Mouse (Mus musculus) left cerebral cortex, adult 8-10 months (tissue): ENCODE results near the gene Exoc5. TPM values are rescaled to one million over a fixed set of nuclear protein-coding genes. Genes with fewer than 3 reads are reported as not detected.

Source experiments
- DNase-seq, 2 experiments: peaks; one replicate each; pipeline ENCODE4 v3.0.0; 2022; ENCODE audit warnings: low spot score in 2 of 2
- total RNA-seq, 4 experiments: library from RNA; stranded (reverse); gene quantifications; 2 replicates each; pipeline ENCODE4 v1.2.4; 2022

The Exoc5 gene
- total RNA-seq, 4 experiments from 2014 or later = 46.8 to 56.0 (median 51.0) TPM

DNA sequence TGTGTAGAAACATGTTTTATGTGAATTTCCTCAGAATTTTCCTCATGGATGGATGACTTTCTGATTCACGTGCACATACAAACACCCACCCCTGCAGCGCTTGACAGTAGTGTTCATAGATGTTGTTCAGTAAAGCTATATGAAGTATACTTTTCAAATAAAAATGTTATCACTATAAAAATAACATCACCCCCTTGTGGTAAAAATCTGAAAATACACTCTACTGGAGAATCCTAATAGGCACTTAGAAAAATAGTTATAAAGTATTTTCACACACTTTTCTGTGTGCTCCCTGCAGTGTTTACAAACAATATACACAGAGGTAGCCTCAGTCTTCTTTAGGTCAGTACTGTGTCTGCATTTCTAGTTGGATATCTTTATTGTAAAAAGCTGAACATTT, 58.5 kb downstream of the Exoc5 start:
- no peak for DNase-seq

DNA sequence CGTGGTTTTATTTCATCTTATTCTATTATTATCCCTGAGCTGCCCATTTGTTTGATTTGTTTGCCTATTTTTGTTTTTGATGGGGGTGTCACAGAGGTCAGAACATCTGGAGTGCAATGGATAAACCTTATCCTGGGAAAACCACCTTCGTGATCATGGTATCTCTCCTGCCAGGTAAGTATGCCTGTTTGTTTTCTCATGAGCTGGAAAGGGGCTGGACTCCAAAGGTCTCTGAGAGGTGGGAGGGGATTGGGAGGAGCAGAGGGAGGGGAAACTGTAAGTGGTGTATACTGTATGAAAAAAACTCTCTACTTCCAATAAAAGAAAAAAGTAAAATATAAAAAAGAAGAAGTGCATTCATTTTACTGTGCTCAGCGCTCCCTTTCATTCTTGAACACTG, 64.8 kb downstream of the Exoc5 start:
- no peak for DNase-seq

DNA sequence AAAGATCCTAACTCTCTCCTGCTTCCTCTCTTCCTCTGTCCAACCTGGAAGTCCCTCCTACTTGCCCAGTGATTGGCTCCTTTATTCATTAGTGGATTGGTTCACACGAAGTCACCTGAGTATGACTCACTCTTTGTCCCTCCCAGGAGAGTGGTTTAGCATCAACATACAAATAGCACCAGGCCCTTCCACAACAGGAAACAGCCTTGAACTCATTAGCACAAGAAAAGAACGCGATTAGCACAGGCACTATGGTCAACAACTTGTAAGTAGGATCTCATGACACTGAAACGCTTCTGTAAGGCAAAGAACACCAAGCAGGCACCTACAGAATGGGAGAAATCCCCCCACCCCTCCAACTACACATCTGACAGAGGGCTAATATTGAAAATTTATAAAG, 67.7 kb downstream of the Exoc5 start:
- DNase-seq = no peak

DNA sequence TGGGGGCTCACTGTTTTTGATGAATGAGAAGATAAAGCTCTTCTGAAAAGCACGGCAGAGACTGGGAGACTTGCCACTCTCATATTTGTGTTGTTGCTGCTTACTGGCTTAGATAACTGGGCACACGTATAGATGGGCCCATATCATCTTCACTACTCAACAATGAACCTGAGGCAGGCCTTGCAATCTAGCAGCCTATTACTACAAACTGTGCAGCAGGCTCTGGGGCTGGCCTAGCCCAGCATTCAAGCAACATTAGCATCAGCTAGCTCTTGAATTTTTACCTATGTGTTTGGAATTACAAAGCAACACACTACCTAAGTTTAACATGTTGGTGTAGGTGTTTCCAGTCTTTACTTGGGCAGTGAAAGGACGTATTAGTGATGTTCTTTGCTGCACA, 72.6 kb downstream of the Exoc5 start:
- no peak for DNase-seq

DNA sequence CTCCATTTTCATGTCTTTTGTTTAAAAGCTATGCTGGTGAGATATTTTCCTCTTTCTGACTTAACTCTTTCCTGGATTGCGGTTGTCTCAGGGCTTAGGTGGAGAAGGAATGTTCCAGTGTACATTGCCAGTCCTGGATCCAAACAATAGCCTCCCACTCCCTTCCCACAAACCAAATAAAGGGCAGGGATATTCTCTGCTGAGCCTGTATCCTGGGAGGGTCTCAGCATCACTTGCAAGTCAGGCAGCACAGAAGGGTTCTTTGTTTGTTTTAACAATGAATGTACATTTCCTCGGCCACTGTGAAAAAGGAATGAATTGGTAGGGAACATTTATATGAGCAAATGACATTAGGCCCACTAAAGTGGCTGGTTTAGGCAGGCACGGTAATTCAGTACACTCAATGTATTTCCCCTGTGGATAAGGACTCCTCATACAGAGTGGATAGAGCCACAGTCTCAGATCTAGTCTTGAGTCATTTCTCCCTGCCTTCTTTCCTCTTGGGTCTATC, 74.3 kb downstream of the Exoc5 start:
- DNase-seq = no peak

DNA sequence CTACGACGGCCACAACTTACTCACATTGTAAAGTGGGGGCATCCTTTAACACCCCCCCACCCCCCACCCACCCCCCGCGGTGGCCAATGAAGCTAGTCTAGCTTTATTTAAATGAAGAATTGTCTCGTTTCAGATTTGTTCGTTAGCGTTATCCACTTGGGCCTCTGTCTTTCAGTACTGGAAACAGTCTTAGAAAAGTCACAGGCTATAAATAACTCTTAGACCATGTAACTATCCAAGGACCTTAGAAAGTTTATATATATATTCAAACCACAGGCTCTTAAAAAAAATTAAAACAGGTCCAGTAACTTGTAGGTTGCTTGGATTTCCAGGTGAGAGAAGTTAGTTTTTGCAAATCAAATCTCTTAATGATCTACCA, 75.3 kb downstream of the Exoc5 start:
- DNase-seq = no peak

DNA sequence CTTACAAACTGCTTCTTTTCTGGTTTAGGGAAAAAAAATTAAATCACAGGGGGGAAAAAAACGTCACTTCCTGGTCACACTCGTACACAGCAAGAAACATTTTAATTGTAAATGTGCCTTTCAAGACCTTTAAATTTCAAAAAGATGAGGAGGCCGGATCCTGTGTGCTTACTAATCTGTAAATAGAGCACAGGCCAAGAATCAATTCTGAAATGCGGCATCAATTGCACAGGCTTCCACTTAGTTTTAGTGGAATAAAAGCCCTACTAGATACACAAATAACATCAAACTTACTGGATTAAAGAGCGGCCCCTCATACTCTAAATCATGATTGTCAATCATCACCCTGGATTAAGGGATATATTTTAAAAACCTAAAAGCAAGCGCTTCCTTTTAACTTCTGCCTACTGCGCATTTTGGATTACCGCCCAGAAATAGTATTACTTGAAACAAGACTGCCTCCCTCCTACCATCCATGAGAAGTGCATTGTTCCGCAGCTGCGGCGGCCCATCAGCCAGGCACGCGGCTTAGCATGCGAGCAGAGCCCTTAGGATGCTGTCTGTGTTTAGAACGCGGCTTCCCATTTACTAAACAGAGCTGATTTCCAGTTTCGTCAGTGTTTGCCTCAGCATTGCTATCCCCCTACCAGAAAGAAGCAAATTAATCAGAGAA, 75.8 kb downstream of the Exoc5 start:
- DNase-seq = peak; percentile 37 to 63

DNA sequence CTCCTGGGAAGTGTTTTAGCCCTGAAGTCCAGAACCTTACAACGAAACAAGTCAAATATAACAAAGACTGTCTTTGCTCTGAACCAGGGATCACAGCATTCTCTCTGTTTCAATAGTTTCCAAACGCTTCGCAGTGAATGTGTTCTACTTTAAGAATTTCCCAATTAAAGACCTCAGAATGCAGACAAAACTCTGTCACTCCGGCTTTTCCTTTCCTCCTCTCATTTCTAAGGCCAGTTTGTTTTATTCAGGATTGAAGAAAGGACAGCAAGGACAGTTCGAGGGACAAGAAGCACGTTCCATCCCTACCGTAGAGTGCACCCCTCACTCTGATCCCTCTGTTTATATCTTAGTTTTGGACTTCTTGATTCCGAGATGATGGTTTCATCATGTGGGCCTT, 76.6 kb downstream of the Exoc5 start:
- no peak for DNase-seq

DNA sequence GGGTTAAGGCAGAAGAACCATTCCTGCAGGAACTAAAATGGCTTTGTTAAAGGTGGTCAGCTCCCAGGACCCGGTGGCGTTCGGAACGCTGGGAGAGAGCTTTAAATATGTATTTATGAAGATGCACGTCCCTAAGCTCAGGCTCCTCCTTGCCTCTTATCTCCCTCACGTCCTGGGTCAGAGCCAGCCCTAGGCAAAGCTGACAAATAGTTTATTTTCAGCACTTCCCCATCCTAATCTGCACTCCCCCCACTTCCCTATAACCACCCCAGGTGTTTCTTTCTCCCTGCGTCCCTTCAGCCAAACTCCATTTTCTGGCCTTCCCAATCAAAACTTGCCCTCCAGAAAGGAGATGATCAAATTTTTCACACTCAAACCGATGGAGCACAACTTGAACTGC, 80.2 kb downstream of the Exoc5 start:
- no peak for DNase-seq

DNA sequence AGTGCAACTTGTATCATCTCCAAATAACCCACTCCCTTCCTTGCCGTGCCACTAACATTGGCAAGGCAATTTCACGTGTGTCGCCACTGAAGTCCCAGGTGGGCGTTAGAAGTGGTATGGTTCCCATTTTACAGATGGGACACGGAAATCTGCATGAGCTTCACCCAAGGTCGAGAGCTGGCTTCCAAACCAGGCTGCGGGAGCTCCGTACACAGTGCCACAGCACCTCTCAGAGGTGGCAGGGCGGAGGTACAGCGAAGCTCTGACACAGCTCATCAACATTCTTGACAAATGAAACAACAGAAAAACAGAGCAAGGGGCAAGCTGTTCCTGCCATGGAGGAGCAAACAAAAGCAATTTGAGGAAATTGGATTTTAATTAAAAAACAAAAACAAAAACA, 80.8 kb downstream of the Exoc5 start:
- DNase-seq = no peak

DNA sequence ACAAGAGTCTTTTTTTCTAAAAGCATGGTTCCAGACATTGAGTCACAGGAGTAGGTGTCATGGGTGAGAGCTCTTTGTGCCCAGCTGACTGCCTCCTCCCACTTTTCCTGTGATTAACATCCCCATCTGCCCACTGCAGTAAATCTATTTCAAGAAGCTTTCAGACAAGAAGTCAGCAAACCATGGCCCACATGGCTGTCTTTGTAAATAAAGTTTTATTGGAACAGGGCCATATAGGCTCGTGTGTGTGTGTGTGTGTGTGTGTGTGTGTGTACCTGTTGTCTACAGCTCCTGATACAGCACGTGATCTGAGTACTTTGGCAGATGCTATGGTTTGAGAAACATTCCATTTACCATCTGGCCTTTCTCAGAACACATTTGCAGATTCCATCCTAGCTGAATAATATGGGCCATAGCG, 87.5 kb downstream of the Exoc5 start:
- peak in 1 of 2 experiments; percentile 41 for DNase-seq

DNA sequence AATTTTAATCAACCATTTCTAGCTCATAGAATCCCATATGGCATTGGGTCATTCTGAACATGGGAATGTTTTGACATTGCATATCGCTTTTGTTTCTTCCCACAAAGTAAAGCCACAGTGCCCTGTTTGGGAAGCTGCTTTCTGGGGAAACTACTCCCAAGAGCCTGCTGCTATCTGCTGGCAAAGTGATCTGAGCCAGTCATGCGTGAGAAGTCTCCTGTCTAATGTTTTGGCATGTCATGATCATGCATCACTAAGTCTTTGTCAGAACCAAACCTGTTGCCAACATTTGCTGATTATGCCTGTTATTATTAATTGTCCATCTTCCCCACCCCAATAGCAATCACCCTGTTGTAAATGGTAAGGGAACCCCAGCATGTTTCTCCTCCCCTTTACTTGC, 94.9 kb downstream of the Exoc5 start:
- DNase-seq = no peak

DNA sequence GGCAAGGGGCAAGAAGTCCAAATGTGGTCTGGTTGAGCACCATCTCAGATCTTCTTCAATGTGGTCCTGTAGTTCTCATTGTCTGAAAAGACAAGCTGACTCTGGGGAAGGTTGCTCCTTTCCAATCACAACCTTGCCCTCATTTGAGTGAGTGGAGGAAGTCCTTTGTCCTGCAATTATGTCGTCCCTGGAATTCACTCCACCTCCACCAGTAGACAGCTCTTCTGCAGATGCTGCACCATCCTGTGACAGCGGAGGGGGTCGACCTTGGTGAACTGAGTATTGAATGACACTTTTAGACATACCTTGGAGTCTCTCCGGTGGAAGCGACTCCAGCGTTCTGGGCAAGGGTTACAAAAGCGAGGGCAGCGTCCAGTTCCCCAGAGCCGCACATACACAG, 97.8 kb downstream of the Exoc5 start:
- no peak for DNase-seq

Other genes with a start within 250 kb of the Exoc5 start
- gene Ap5m1, start 556 bp downstream of the Exoc5 start, total RNA-seq = 10 to 100 TPM; 19.5 to 22.6 (median 20.4) TPM
- gene Naa30, start 105.6 kb upstream of the Exoc5 start, total RNA-seq = 10 to 100 TPM; 31.6 to 33.8 (median 33.5) TPM
- not detected for gene ccdc198, start 178.8 kb upstream of the Exoc5 start, total RNA-seq